Mouse (Mus musculus) stomach, embryonic 14.5 days (tissue): Measurements from ENCODE around the gene Rsrc2. TPM values are rescaled to one million over a fixed set of nuclear protein-coding genes. Genes with fewer than 3 reads are reported as not detected.
"Not testable (repeated sequence)": the region's sequence is repeated elsewhere in the genome, so short reads cannot be mapped to it uniquely, and the experiment has no call there.

Experiments used
- ATAC-seq: fragments of 200-750 bp; cut with Nextera tagmentation; 2 replicates; pipeline ENCODE4 v1.8.0; 2017; ENCODE audit warnings: low read depth, moderate TSS enrichment; ENCODE audit not compliant: insufficient number of reproducible peaks, insufficient read depth, low FRiP score
- H3K27ac ChIP-seq: fragments of 300-500 bp; sonication (generic); 2 replicates; pipeline ENCODE4 v1.5.1; 2014; ENCODE audit warnings: mild to moderate bottlenecking, low read length, moderate library complexity, mixed read lengths
- H3K27me3 ChIP-seq: fragments of 300-500 bp; sonication (generic); 2 replicates; pipeline ENCODE4 v1.6.1; 2014; ENCODE audit warnings: low read length, control low read depth, mixed read lengths; ENCODE audit not compliant: control insufficient read depth, insufficient read depth
- H3K36me3 ChIP-seq: fragments of 300-500 bp; sonication (generic); 2 replicates; pipeline ENCODE4 v1.6.1; 2014; ENCODE audit warnings: mild to moderate bottlenecking, control low read depth, low read length, moderate library complexity, mixed read lengths; ENCODE audit not compliant: control insufficient read depth, insufficient read depth
- H3K4me1 ChIP-seq: fragments of 300-500 bp; sonication (generic); 2 replicates; pipeline ENCODE4 v1.6.1; 2014; ENCODE audit warnings: low read length, control low read depth, mixed read lengths; ENCODE audit not compliant: control insufficient read depth, insufficient read depth
- H3K4me2 ChIP-seq: fragments of 300-500 bp; sonication (generic); replicated peaks from 2 replicates; pipeline ENCODE4 v1.6.1; 2014; ENCODE audit warnings: low read depth, low read length, control low read depth
- H3K4me3 ChIP-seq: fragments of 300-500 bp; sonication (generic); 2 replicates; pipeline ENCODE4 v1.5.1; 2014; ENCODE audit warnings: low read depth, low read length, control low read depth
- H3K9ac ChIP-seq: fragments of 300-500 bp; sonication (generic); replicated peaks from 2 replicates; pipeline ENCODE4 v1.6.1; 2014; ENCODE audit warnings: low read depth, mild to moderate bottlenecking, control low read depth, low read length, moderate library complexity, mixed read lengths
- H3K9me3 ChIP-seq: fragments of 300-500 bp; sonication (generic); 2 replicates; pipeline ENCODE4 v1.6.1; 2016; ENCODE audit warnings: low read depth, low read length, control low read depth; ENCODE audit not compliant: control insufficient read depth
- WGBS: fragments of 180-500 bp; shearing (Covaris S2); extraction: QIAGEN DNeasy Blood & Tissue Kit; methylation state at CpG from one replicate; pipeline ENCODE4 v1.1.7; 2014; 5-methylcytosine and 5-hydroxymethylcytosine counted together
- polyA plus RNA-seq: library from polyadenylated mRNA; unstranded; fragments of >200 nt; fragmentation: Nextera tagmentation; extraction: Ambion mirVana; gene quantifications from 2 replicates; pipeline ENCODE4 v1.2.1, GENCODE M21; 2014

Rsrc2 gene
- polyA plus RNA-seq, 1 experiment from 2014 or later, result 139 TPM

- peaks cover 15% of the 10 kb centered on the region for H3K36me3 ChIP-seq
- no peaks in the 10 kb centered on the region for H3K9me3 ChIP-seq
- H3K27me3 ChIP-seq, result no peaks in the 10 kb centered on the region
- peak overlapping the region; percentile 65 for H3K4me2 ChIP-seq
- peaks cover 18% of the 10 kb centered on the region for H3K4me1 ChIP-seq
- H3K27ac ChIP-seq, result peak overlapping the region; percentile 99
- under 1% methylated on average over 18 of the region's 18 CpGs for WGBS
- H3K9ac ChIP-seq, result peak overlapping the region; percentile 79
- no peak for ATAC-seq
- peak overlapping the region; percentile 85 for H3K4me3 ChIP-seq
Measured at GRCm38 (mm10) chr5:123748339-123749064, 712 bp downstream of the Rsrc2 start.

GRCm38 (mm10) chr5:123747604-123748003 lies 1.6 kb downstream of the Rsrc2 start:
- H3K9ac ChIP-seq, result peak overlapping the region; percentile 31
- H3K4me2 ChIP-seq, result peak overlapping the region; percentile 65
- no peaks in the 10 kb centered on the region for H3K9me3 ChIP-seq
- H3K36me3 ChIP-seq, result peaks cover 23% of the 10 kb centered on the region
- no peak for ATAC-seq
- no peak overlapping the region for H3K27ac ChIP-seq
- 14% methylated on average over 7 of the region's 7 CpGs for WGBS
- peaks cover 18% of the 10 kb centered on the region for H3K4me1 ChIP-seq
- H3K4me3 ChIP-seq, result peak overlapping the region; percentile 85
- H3K27me3 ChIP-seq, result no peaks in the 10 kb centered on the region

GRCm38 (mm10) chr5:123746253-123746652 lies 3.0 kb downstream of the Rsrc2 start:
- H3K9me3 ChIP-seq, result no peaks in the 10 kb centered on the region
- peak overlapping the region; percentile 65 for H3K4me2 ChIP-seq
- peaks cover 18% of the 10 kb centered on the region for H3K4me1 ChIP-seq
- peaks cover 31% of the 10 kb centered on the region for H3K36me3 ChIP-seq
- no peak overlapping the region for H3K27ac ChIP-seq
- ATAC-seq, result no peak
- no peak overlapping the region for H3K4me3 ChIP-seq
- no peak overlapping the region for H3K9ac ChIP-seq
- no peaks in the 10 kb centered on the region for H3K27me3 ChIP-seq

- ATAC-seq, result no peak
- Histone ChIP-seq H3K4me2 (no peak overlapping the region), H3K36me3 (peaks cover 48% of the 10 kb centered on the region)
Measured at GRCm38 (mm10) chr5:123744358-123744757, 4.9 kb downstream of the Rsrc2 start.

GRCm38 (mm10) chr5:123730981-123731380 lies 18.2 kb downstream of the Rsrc2 start:
- ATAC-seq, result no peak
- no peak overlapping the region for H3K4me3 ChIP-seq
- WGBS, result 94% methylated on average over 2 of the region's 2 CpGs
- no peak overlapping the region for H3K27ac ChIP-seq
- H3K9ac ChIP-seq, result no peak overlapping the region
- H3K27me3 ChIP-seq, result no peaks in the 10 kb centered on the region
- H3K9me3 ChIP-seq, result no peaks in the 10 kb centered on the region
- no peak overlapping the region for H3K4me2 ChIP-seq
- peaks cover 79% of the 10 kb centered on the region for H3K36me3 ChIP-seq
- H3K4me1 ChIP-seq, result no peaks in the 10 kb centered on the region

More at GRCm38 (mm10) chr5:123744358-123744757, 4.9 kb downstream of the Rsrc2 start:
- H3K4me3 ChIP-seq, result no peak overlapping the region
- H3K9me3 ChIP-seq, result no peaks in the 10 kb centered on the region
- H3K4me1 ChIP-seq, result peaks cover 13% of the 10 kb centered on the region; the same call in 1 of the 2 replicates
- no peak overlapping the region for H3K27ac ChIP-seq
- no peak overlapping the region for H3K9ac ChIP-seq
- no peaks in the 10 kb centered on the region for H3K27me3 ChIP-seq
- WGBS, result 77% methylated on average over 2 of the region's 2 CpGs

GRCm38 (mm10) chr5:123723816-123724215 lies 25.4 kb downstream of the Rsrc2 start:
- H3K4me2 ChIP-seq, ATAC-seq, H3K4me3 ChIP-seq, H3K4me1 ChIP-seq, H3K27ac ChIP-seq, H3K27me3 ChIP-seq, H3K9ac ChIP-seq, H3K9me3 ChIP-seq: not testable (repeated sequence)
- peaks cover 15% of the 10 kb centered on the region for H3K36me3 ChIP-seq
- WGBS, result 86% methylated on average over 7 of the region's 7 CpGs

GRCm38 (mm10) chr5:123720328-123721311 lies 28.6 kb downstream of the Rsrc2 start, which contains the start of gene Zcchc8:
TSS of gene Zcchc8 (minus strand) at chr5:123721100.
- peak within 1 kb of the TSS; percentile 63 for H3K4me2 ChIP-seq
- under 1% methylated on average over 83 of the region's 83 CpGs for WGBS
- peak; percentile 100 for ATAC-seq

GRCm38 (mm10) chr5:123714622-123715021 lies 34.6 kb downstream of the Rsrc2 start:
- ATAC-seq, result no peak
- 90% methylated on average over 4 of the region's 4 CpGs for WGBS
- H3K27me3 ChIP-seq, result no peaks in the 10 kb centered on the region
- peaks cover 66% of the 10 kb centered on the region for H3K36me3 ChIP-seq
- H3K4me1 ChIP-seq, result peaks cover 13% of the 10 kb centered on the region
- no peak overlapping the region for H3K27ac ChIP-seq
- H3K4me3 ChIP-seq, result no peak overlapping the region
- H3K4me2 ChIP-seq, result no peak overlapping the region
- no peaks in the 10 kb centered on the region for H3K9me3 ChIP-seq
- H3K9ac ChIP-seq, result no peak overlapping the region

More at GRCm38 (mm10) chr5:123720328-123721311, 28.6 kb downstream of the Rsrc2 start, which contains the start of gene Zcchc8:
- Histone ChIP-seq H3K27ac (peak within 1 kb of the TSS; percentile 89), H3K4me3 (peak within 1 kb of the TSS; percentile 67), H3K36me3 (peaks cover 16% of the 10 kb centered on the region), H3K9ac (peak within 1 kb of the TSS; percentile 90), H3K9me3 (no peaks in the 10 kb centered on the region), H3K4me1 (peaks cover 13% of the 10 kb centered on the region), H3K27me3 (no peaks in the 10 kb centered on the region)
